Mouse (Mus musculus): ENCODE data around the gene Nprl3. TPM values are rescaled to one million over a fixed set of nuclear protein-coding genes. Genes with fewer than 3 reads are reported as not detected.

Gene Nprl3
- polyA plus RNA-seq, 1 experiment: 35.7 TPM

GRCm38 (mm10) chr11:32234816-32235485 lies 32.6 kb downstream of the Nprl3 start:
- WGBS: 84% methylated on average over 6 of the region's 6 CpGs
- Histone ChIP-seq H3K27me3 (ENCODE audit: control insufficient read depth, insufficient read depth, low read length) (no peaks in the 10 kb centered on the region), H3K4me3 (ENCODE audit: low read depth, low read length) (no peak overlapping the region), H3K4me1 (ENCODE audit: control insufficient read depth, insufficient read depth, insufficient read length, low read length) (no peaks in the 10 kb centered on the region), H3K27ac (ENCODE audit: insufficient read depth, low read depth, low read length) (no peak overlapping the region), H3K36me3 (ENCODE audit: control insufficient read depth, insufficient read depth, low read length) (peaks cover 38% of the 10 kb centered on the region)
- TF ChIP-seq CTCF (IDR thresholded peaks at IDR 0.05; ENCODE audit: extremely low read depth, insufficient read length, insufficient replicate concordance, low read depth, low read length) (no peak), POLR2A (IDR thresholded peaks at IDR 0.05; ENCODE audit: low read depth, low read length) (no peak)

- 93% methylated on average over 3 of the region's 3 CpGs for WGBS
- no peak overlapping the region for H3K27ac ChIP-seq (ENCODE audit: insufficient read depth, low read depth, low read length)
- no peak overlapping the region for H3K4me3 ChIP-seq (ENCODE audit: low read depth, low read length)
- H3K36me3 ChIP-seq (ENCODE audit: control insufficient read depth, insufficient read depth, low read length): peaks cover 34% of the 10 kb centered on the region
- H3K27me3 ChIP-seq (ENCODE audit: control insufficient read depth, insufficient read depth, low read length): no peaks in the 10 kb centered on the region
- no peaks in the 10 kb centered on the region for H3K4me1 ChIP-seq (ENCODE audit: control insufficient read depth, insufficient read depth, insufficient read length, low read length)
- TF ChIP-seq CTCF (IDR thresholded peaks at IDR 0.05; ENCODE audit: extremely low read depth, insufficient read length, insufficient replicate concordance, low read depth, low read length) (no peak), POLR2A (IDR thresholded peaks at IDR 0.05; ENCODE audit: low read depth, low read length) (no peak)
Observed at GRCm38 (mm10) chr11:32233895-32234294, 33.6 kb downstream of the Nprl3 start.

- H3K36me3 ChIP-seq (ENCODE audit: control insufficient read depth, insufficient read depth, low read length): peaks cover 34% of the 10 kb centered on the region
- no peak overlapping the region for H3K27ac ChIP-seq (ENCODE audit: insufficient read depth, low read depth, low read length)
- no peak overlapping the region for H3K4me3 ChIP-seq (ENCODE audit: low read depth, low read length)
- WGBS: 89% methylated on average over 10 of the region's 10 CpGs
- no peaks in the 10 kb centered on the region for H3K27me3 ChIP-seq (ENCODE audit: control insufficient read depth, insufficient read depth, low read length)
- no peaks in the 10 kb centered on the region for H3K4me1 ChIP-seq (ENCODE audit: control insufficient read depth, insufficient read depth, insufficient read length, low read length)
- TF ChIP-seq POLR2A (IDR thresholded peaks at IDR 0.05; ENCODE audit: low read depth, low read length) (no peak), CTCF (IDR thresholded peaks at IDR 0.05; ENCODE audit: extremely low read depth, insufficient read length, insufficient replicate concordance, low read depth, low read length) (no peak)
Observed at GRCm38 (mm10) chr11:32232848-32233247, 34.7 kb downstream of the Nprl3 start.

DNA sequence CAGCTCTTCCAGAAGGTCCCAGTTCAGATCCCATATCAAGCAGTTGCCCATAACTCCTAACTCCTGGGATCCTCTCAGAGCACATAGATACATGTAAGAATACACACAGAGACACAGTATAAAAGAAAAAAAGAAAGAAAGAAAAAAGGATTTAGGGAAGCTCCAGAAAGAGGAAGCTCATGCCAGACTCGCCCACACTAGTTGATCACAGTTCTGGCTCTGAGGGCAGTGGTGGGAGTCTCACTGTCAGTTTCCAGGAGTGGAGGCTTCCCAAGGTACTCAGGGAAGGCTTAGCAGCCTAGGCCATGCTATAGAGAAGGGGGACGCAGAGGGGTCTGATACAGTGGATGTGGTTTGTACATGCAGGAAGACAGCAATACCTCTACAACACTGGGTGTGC lies 36.4 kb downstream of the Nprl3 start:
- TF ChIP-seq CTCF (IDR thresholded peaks at IDR 0.05; ENCODE audit: extremely low read depth, insufficient read length, insufficient replicate concordance, low read depth, low read length): no peak
- TF ChIP-seq POLR2A (IDR thresholded peaks at IDR 0.05; ENCODE audit: low read depth, low read length): no peak
- Histone ChIP-seq H3K4me3 (ENCODE audit: low read depth, low read length) (no peak overlapping the region), H3K27me3 (ENCODE audit: control insufficient read depth, insufficient read depth, low read length) (no peaks in the 10 kb centered on the region), H3K27ac (ENCODE audit: insufficient read depth, low read depth, low read length) (no peak overlapping the region), H3K4me1 (ENCODE audit: control insufficient read depth, insufficient read depth, insufficient read length, low read length) (peaks cover 3% of the 10 kb centered on the region; the same call in 1 of the 2 replicates), H3K36me3 (ENCODE audit: control insufficient read depth, insufficient read depth, low read length) (peaks cover 34% of the 10 kb centered on the region)
- WGBS: 92% methylated on average over 2 of the region's 2 CpGs

- TF ChIP-seq CTCF (IDR thresholded peaks at IDR 0.05; ENCODE audit: extremely low read depth, insufficient read length, insufficient replicate concordance, low read depth, low read length) (no peak), POLR2A (IDR thresholded peaks at IDR 0.05; ENCODE audit: low read depth, low read length) (no peak)
- 77% methylated on average over 4 of the region's 4 CpGs for WGBS
- Histone ChIP-seq H3K27ac (ENCODE audit: insufficient read depth, low read depth, low read length) (no peak overlapping the region), H3K36me3 (ENCODE audit: control insufficient read depth, insufficient read depth, low read length) (peaks cover 34% of the 10 kb centered on the region), H3K4me3 (ENCODE audit: low read depth, low read length) (no peak overlapping the region), H3K4me1 (ENCODE audit: control insufficient read depth, insufficient read depth, insufficient read length, low read length) (peaks cover 12% of the 10 kb centered on the region), H3K27me3 (ENCODE audit: control insufficient read depth, insufficient read depth, low read length) (no peaks in the 10 kb centered on the region)
Observed at GRCm38 (mm10) chr11:32230220-32230619, 37.3 kb downstream of the Nprl3 start.

DNA sequence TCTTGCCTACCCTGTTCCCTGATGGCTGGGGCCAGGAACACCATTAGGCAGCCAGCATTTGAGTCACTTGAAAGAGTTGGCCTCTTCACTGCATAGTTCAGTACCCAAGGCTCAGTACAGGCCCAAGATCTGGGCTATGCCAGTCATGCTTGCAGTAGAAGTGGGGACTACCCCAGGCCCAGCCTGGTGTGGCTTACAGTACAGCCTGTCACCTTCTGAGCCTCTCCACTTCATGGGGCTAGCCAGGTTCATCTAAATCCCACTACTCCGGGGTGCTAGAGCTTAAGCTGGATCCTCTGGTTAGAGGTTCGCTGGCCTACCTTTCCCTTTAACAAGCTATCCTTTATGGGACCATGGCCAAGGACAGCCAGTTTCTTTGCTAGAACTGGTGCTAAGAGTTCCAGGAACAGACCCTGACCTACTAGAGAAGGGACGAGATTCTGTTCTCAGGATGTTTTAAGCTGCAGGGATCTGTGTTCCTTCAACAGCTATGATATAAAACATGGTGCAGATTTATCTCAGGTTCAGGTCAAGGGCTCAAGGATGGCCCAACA lies 39.1 kb downstream of the Nprl3 start:
- H3K4me3 ChIP-seq (ENCODE audit: low read depth, low read length): no peak overlapping the region
- peaks cover 21% of the 10 kb centered on the region for H3K36me3 ChIP-seq (ENCODE audit: control insufficient read depth, insufficient read depth, low read length)
- H3K27me3 ChIP-seq (ENCODE audit: control insufficient read depth, insufficient read depth, low read length): no peaks in the 10 kb centered on the region
- no peak overlapping the region for H3K27ac ChIP-seq (ENCODE audit: insufficient read depth, low read depth, low read length)
- TF ChIP-seq POLR2A (IDR thresholded peaks at IDR 0.05; ENCODE audit: low read depth, low read length): no peak
- TF ChIP-seq CTCF (IDR thresholded peaks at IDR 0.05; ENCODE audit: extremely low read depth, insufficient read length, insufficient replicate concordance, low read depth, low read length): no peak
- peaks cover 19% of the 10 kb centered on the region for H3K4me1 ChIP-seq (ENCODE audit: control insufficient read depth, insufficient read depth, insufficient read length, low read length)
- WGBS: 85% methylated on average over 3 of the region's 3 CpGs

GRCm38 (mm10) chr11:32227555-32227954 lies 40.0 kb downstream of the Nprl3 start:
- no peak overlapping the region for H3K27ac ChIP-seq (ENCODE audit: insufficient read depth, low read depth, low read length)

More at GRCm38 (mm10) chr11:32227555-32227954, 40.0 kb downstream of the Nprl3 start:
- no peaks in the 10 kb centered on the region for H3K27me3 ChIP-seq (ENCODE audit: control insufficient read depth, insufficient read depth, low read length)
- no peak overlapping the region for H3K4me3 ChIP-seq (ENCODE audit: low read depth, low read length)
- no peak for TF ChIP-seq CTCF (IDR thresholded peaks at IDR 0.05; ENCODE audit: extremely low read depth, insufficient read length, insufficient replicate concordance, low read depth, low read length)
- TF ChIP-seq POLR2A (IDR thresholded peaks at IDR 0.05; ENCODE audit: low read depth, low read length): no peak
- WGBS: 93% methylated on average over 9 of the region's 9 CpGs
- H3K36me3 ChIP-seq (ENCODE audit: control insufficient read depth, insufficient read depth, low read length): peaks cover 16% of the 10 kb centered on the region
- H3K4me1 ChIP-seq (ENCODE audit: control insufficient read depth, insufficient read depth, insufficient read length, low read length): peaks cover 24% of the 10 kb centered on the region

Data from small intestine, adult 2 months (tissue).